Mouse (Mus musculus) MEL-GATA-1-ER (cell line): ENCODE measurements around the gene Fbxl17.
A peak's percentile ranks its signal among the peaks of the same experiment; 100 is the strongest.

Experiments
- DNase-seq: peaks from one replicate; pipeline ENCODE4 v3.0.0-alpha.2; 2012; ENCODE audit warnings: low read depth; ENCODE audit errors: extremely low read depth

Fbxl17 gene

GRCm38 (mm10) chr17:63223675-63224074 lies 276.1 kb downstream of the Fbxl17 start:
- no peak for DNase-seq

- DNase-seq = no peak
These were observed 278.2 kb downstream of the Fbxl17 start for GRCm38 (mm10) chr17:63221632-63222031.

- DNase-seq = no peak
These were observed 279.0 kb downstream of the Fbxl17 start for GRCm38 (mm10) chr17:63220821-63221220.

GRCm38 (mm10) chr17:63217016-63217415 lies 282.8 kb downstream of the Fbxl17 start:
- no peak for DNase-seq

GRCm38 (mm10) chr17:63212018-63212417 lies 287.8 kb downstream of the Fbxl17 start:
- no peak for DNase-seq

- no peak for DNase-seq
These were observed 290.7 kb downstream of the Fbxl17 start for GRCm38 (mm10) chr17:63209151-63209550.

- DNase-seq = no peak
These were observed 291.5 kb downstream of the Fbxl17 start for GRCm38 (mm10) chr17:63208346-63208745.

GRCm38 (mm10) chr17:63207714-63208113 lies 292.1 kb downstream of the Fbxl17 start:
- no peak for DNase-seq

GRCm38 (mm10) chr17:63205316-63205715 lies 294.5 kb downstream of the Fbxl17 start:
- no peak for DNase-seq

GRCm38 (mm10) chr17:63203582-63204190 lies 296.1 kb downstream of the Fbxl17 start:
- DNase-seq = no peak

- peak; percentile 66 for DNase-seq
These were observed 301.1 kb downstream of the Fbxl17 start for GRCm38 (mm10) chr17:63198703-63199102.

- no peak for DNase-seq
These were observed 304.3 kb downstream of the Fbxl17 start for GRCm38 (mm10) chr17:63195496-63195895.

- DNase-seq = peak; percentile 72
These were observed 306.6 kb downstream of the Fbxl17 start for GRCm38 (mm10) chr17:63193196-63193595.

GRCm38 (mm10) chr17:63191345-63191744 lies 308.5 kb downstream of the Fbxl17 start:
- DNase-seq = no peak

GRCm38 (mm10) chr17:63189274-63189673 lies 310.5 kb downstream of the Fbxl17 start:
- peak; percentile 84 for DNase-seq

- DNase-seq = no peak
These were observed 314.3 kb downstream of the Fbxl17 start for GRCm38 (mm10) chr17:63185531-63185930.

- DNase-seq = no peak
These were observed 314.8 kb downstream of the Fbxl17 start for GRCm38 (mm10) chr17:63184844-63185504.

- no peak for DNase-seq
These were observed 316.4 kb downstream of the Fbxl17 start for GRCm38 (mm10) chr17:63183431-63183830.

- no peak for DNase-seq
These were observed 318.2 kb downstream of the Fbxl17 start for GRCm38 (mm10) chr17:63181661-63182060.

- DNase-seq = no peak
These were observed 319.8 kb downstream of the Fbxl17 start for GRCm38 (mm10) chr17:63180042-63180441.

GRCm38 (mm10) chr17:63178331-63178730 lies 321.5 kb downstream of the Fbxl17 start:
- no peak for DNase-seq

GRCm38 (mm10) chr17:63176411-63176810 lies 323.4 kb downstream of the Fbxl17 start:
- no peak for DNase-seq

- no peak for DNase-seq
These were observed 327.1 kb downstream of the Fbxl17 start for GRCm38 (mm10) chr17:63172697-63173096.
